Mouse (Mus musculus) heart, postnatal 0 days (tissue): Measurements from ENCODE around the gene Adgrl1.

Experiments
- CTCF ChIP-seq: IDR thresholded peaks from 2 replicates; pipeline ENCODE4 v1.5.1; 2016; ENCODE audit warnings: antibody characterized with exemption, control low read depth, low read depth
- EP300 ChIP-seq: IDR thresholded peaks from 2 replicates; pipeline ENCODE4 v1.6.1; 2016; ENCODE audit warnings: antibody characterized with exemption, low read depth

GRCm38 (mm10) chr8:83898456-83898855 is 1.4 kb upstream of the Adgrl1 start:
- no peak for TF ChIP-seq CTCF
- no peak for TF ChIP-seq EP300
